Mouse (Mus musculus) cortical plate, adult 2 months (tissue): Measurements from ENCODE around the gene Sgpp2.

ENCODE experiments used
- CTCF ChIP-seq: fragments of 200-500 bp; IDR thresholded peaks from 2 replicates; pipeline ENCODE4 v1.5.1; 2011; ENCODE audit warnings: mild to moderate bottlenecking, control low read depth, low read length; ENCODE audit not compliant: insufficient read depth; ENCODE audit errors: extremely low read depth
- POLR2A ChIP-seq: fragments of 200-500 bp; IDR thresholded peaks from 2 replicates; pipeline ENCODE4 v1.6.1; 2011; ENCODE audit warnings: mild to moderate bottlenecking, low read length, control low read depth; ENCODE audit not compliant: insufficient read depth; ENCODE audit errors: extremely low read depth

DNA sequence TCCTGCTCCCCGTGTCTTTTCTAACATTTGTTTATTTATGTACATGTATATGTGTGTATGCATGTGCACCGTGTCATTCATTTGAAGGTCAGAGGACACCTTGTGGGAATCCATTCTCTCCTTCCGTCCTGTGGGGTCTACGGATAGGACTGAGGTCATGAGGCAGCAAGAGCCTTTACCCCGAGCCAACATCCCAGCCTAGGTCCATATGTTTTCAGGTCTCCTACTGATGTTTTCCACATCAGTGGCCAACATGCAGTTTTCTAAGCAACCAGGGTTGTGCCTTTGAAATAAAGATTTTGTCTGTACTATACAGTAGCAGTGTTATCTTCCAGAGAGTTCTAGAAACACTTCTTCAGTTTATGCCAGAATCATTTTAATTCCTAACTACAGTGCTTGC lies 63.7 kb downstream of the Sgpp2 start:
- no peak for TF ChIP-seq CTCF
- TF ChIP-seq POLR2A, result no peak
